ENCODE assay signal across 6 mouse cellular contexts in the genomic region with DNA sequence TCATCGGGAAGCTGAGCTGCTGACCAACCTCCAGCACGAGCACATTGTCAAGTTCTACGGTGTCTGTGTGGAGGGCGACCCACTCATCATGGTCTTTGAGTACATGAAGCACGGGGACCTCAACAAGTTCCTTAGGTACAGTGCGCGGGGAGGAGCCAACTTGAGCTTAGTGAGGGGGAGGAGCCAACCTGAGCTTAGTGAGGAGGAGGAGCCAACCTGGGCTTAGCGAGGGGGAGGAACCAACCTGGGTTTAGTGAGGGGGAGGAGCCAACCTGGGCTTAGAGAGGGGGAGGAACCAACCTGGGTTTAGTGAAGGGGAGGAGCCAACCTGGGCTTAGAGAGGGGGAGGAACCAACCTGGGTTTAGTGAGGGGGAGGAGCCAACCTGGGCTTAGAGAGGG.
DNase-seq lines count a peak whose midpoint lies in the region.

No protein-coding gene starts in this region.

- peak; percentile 51 for DNase-seq in ES-CJ7 (ENCODE audit: low read depth, low spot score)
- peak; percentile 67 for DNase-seq in R1 (ENCODE audit: low read depth, low spot score)
- peak; percentile 24 for DNase-seq in WW6 (ENCODE audit: low read depth, low spot score)
- DNase-seq in ZHBTc4 (ENCODE audit: low read depth, low spot score), result peak; percentile 70
- DNase-seq in adrenal gland, adult (ENCODE audit: inconsistent age in 2 of 2, low spot score in 1 of 2), result peak; percentile 10 to 38
- DNase-seq in adrenal gland, adult 2 months, result peak; percentile 14

Comparison
In these comparisons a context has a peak if more than half of its experiments do, and no peak if none do; other contexts are left out.
1. Peak in every context shown above with its lines: DNase-seq.
2. DNase-seq: peak in every context shown above with its lines; median percentile 70 in ZHBTc4; 67 in R1; 51 in ES-CJ7; 24 in WW6; 24 in adrenal gland, adult; 14 in adrenal gland, adult 2 months.